Mouse (Mus musculus) cerebellum, adult 11 months (tissue): ENCODE data around the gene Eml6.
A peak's percentile ranks its signal among the peaks of the same experiment; 100 is the strongest.
"Not testable (repeated sequence)": the region's sequence is repeated elsewhere in the genome, so short reads cannot be mapped to it uniquely, and the experiment has no call there.

Experiments used
- DNase-seq: peaks from one replicate; pipeline ENCODE4 v3.0.0; 2022

Gene Eml6

GRCm38 (mm10) chr11:29839781-29840180 is 186.1 kb downstream of the Eml6 start:
- DNase-seq, result no peak

GRCm38 (mm10) chr11:29837066-29837465 is 188.8 kb downstream of the Eml6 start:
- no peak for DNase-seq

- DNase-seq, result no peak
Observed at GRCm38 (mm10) chr11:29827729-29828128, 198.1 kb downstream of the Eml6 start.

DNA sequence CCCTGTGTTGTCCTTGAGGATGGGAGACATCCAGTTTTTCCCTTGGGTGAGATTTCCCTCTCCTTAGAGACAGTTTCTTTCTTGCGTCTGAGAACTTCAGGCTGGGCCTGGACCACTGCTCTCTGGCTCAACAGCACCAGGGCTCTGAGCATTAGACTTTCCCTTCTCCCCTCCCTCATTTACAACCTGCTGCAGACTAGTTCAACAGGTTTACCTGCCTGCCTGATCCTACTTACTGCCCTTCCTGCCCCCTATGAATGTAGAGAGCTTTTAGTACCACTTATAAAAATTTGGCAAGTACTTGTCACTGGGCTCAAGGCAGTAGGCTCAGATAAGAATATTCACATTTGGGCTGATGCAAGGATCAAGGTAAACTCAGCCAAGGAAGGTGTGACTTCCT is 199.8 kb downstream of the Eml6 start:
- no peak for DNase-seq

DNA sequence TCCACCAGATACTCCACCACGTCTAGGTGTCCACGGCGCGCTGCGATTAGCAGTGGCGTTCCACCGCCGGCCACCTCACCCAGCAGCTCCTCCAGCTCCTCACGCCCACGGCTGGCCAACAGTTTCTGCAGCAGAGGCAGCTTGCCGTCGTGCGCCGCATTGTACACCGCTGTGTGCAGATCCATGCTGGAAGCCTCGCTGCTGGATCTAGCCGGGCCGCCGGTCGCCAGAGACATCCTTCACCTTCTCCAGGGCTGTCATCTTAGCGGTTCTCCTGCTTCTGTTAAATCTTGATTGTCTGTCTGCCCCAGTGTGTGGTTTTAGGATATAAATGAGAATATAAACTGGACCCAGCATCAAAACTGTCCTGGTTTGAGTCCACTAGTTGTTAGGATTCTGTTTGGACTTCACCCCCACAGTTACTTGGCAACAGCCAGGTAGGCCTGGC is 200.5 kb downstream of the Eml6 start, which contains the start of gene 4931440F15Rik:
TSS of gene 4931440F15Rik (minus strand) at position 398 of the 448 bp plus-strand sequence.
- not testable (repeated sequence) for DNase-seq

GRCm38 (mm10) chr11:29824474-29825270 is 201.2 kb downstream of the Eml6 start:
- not testable (repeated sequence) for DNase-seq

DNA sequence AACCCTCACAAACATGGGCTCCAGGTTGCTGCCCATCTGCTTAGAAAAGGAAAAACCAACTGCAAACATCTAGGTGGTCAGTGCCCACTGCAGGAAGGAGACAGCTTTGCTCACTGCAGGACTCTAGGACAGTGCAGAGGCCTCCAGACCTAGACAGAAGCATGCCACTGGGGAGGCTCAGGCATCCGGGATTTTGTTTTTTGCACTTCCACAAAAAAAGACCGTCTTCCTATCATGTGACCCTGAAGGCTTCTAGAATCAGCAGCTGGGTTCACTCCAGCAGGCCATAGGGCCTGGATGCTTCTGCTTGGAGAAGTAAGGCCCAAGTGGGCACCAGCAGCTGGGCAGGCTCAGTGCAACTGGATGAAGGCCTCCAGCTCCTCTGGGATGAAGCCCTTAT is 202.7 kb downstream of the Eml6 start:
- no peak for DNase-seq

DNA sequence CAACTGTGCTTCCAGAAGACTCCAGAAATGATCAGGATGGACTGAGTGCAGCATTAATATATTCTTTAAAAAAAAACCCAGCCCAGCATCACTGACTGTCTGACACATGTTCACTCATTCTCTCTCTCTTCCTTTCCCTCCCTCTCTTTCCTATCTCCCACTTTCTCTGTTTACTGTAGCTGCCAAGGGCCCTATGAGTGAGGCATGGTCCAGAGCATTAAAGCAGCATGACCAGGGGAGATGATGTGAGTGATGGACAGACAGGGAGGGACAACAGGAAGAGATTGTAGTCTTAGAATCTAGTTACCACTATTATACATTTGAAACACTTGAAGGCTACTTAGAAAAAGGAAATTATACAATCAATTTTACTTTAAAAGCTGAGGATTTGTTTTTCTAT is 210.2 kb downstream of the Eml6 start:
- DNase-seq, result no peak

DNA sequence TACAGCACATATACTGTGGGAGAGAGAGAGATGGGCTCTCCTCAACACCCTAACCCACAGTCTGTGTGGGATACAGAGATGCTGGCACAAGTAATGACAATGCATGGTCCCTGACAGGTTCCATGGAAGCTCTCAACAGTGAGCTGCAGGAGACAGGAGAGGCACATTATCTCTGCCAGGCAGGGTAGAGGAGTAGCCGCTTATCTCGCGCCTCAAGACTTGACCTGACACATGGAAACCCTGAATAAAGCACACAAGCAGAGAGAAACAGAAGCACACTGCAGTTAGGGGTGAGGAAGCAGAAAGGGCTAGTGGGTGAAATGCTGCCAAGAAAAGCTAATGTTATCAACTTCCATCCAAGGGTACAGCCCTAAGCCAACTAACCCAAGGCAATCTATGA is 210.6 kb downstream of the Eml6 start:
- no peak for DNase-seq

DNA sequence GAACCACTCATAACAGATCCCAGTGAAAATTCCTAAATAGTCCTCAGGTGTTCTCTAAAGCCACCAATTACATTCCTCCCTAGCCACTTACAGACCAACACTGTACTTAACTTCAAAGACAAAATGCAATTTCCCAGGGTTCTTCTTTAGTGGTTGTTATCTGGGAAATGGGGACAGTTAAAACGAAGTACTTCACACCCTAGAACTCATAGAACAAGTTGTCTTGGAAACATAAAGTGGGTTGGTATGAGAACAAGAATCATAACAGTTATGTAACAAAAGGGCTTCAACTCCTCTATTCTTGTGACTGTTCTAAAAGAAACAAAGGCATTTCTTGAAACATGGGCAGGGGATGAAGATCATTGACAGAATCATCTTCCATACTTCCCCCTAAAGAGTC is 212.6 kb downstream of the Eml6 start:
- DNase-seq, result no peak

- no peak for DNase-seq
Observed at GRCm38 (mm10) chr11:29812475-29812874, 213.4 kb downstream of the Eml6 start.

DNA sequence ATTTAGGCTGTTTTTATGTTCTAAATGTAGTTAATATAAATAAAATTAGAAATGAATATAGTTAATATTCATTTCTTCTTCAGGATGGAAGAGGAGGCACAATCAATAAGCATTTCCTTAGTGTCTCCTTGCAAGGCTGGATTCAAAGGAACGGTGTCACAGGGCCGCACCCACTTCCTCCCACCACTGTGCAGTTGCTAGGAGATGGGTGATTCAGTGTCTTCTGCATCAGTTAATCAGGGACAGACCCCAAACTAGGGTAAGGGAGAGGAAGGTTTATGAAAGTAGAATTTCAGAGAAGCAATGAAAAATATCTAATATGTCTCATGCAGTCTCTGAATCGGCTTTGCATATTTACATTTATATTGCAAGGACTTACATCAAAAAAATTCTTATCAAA is 215.5 kb downstream of the Eml6 start:
- no peak for DNase-seq

DNA sequence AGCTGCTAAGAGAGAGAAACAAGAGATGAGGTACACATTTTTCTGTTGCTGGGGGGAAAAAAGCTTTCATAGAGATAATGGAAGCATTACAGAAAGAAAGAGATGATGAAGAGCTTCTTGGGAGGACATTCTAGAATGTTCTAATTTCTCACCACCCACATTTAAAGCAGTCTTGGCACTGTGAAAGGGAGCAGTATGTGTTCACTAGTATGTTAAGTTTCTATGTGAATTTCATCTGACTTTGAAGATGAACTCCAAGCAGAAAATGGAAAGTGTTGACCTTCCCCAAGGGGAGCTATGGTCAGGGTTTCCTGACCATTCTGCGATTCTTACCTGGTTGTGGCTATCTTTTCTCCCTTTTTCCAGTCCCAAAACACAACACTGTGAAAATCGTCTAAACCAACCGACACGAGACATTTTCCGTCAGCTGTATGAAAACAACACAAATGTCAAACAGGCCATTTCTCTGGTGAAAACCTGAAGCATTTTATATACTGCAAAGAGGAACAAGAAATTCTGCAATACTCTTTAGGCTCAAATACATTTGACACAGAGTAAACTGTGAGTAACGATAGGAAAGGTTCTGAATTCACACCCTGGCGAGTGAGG is 216.7 kb downstream of the Eml6 start:
- no peak for DNase-seq

- DNase-seq, result peak; percentile 43
Observed at GRCm38 (mm10) chr11:29808173-29808980, 217.5 kb downstream of the Eml6 start.

DNA sequence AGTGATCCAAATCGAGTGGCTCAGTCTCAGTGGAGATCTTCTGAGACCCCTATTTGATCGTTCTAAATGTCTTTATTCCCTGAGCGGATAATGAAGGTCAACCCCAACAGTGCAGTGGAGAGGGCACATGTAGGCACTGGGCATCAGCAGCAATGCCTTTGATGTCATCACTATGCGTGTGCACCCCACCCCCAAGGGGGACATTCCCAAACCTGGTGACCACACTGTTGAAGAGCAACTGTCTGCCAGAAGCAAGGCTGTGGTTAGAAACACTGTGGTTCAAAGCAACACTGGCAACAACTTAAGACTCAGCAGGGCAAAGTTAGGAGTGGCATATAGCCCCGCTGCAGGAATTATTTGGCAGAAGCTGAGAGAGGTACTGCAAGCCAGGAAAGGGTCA is 218.5 kb downstream of the Eml6 start:
- no peak for DNase-seq

DNA sequence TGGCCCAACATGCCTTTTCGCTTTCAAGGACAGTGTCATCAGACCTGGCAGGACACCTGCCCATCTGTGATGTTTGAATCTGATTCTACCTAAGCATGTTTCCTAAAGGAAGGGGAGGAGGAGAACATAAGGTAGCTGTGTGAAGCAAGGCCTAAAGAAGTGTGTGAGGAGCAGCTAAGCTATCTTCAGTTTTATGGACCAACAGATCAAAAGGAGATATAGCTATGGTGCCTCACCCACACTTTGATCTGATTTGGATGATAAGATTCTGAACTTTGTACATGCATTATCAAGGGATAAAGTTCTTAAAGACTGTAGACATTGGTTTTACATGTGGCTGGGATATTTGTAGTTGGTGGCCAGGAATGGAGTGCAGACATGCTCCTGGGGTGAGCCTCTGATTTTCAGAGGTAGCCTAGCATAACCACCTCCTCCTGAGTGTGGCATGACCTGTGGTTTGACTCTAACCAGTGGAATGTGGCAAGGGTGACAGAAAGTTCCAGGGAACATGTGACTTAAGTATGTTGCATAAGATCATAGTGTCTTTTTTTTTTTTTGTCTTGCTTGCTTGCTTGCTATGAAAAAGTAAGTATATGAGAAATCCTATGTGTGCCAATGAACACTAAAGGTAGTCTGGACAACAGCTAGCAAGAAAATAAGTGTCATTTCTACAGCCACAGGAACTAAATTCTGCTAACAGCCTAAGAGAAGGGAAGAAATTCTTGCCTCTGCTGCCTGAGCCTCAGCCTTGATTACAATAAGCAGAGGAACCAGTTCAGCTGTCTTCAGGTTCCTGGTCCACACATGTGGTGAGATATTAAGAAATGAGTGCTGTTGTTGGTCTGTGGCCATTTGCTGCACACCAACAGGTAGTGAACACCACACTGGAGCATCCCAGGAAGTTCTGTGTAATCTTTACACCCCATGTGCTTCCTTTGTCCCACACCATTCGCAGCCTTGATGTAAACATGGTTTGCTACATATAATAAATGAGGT is 224.1 kb downstream of the Eml6 start:
- DNase-seq, result no peak

- no peak for DNase-seq
Observed at GRCm38 (mm10) chr11:29799839-29800238, 226.0 kb downstream of the Eml6 start.

DNA sequence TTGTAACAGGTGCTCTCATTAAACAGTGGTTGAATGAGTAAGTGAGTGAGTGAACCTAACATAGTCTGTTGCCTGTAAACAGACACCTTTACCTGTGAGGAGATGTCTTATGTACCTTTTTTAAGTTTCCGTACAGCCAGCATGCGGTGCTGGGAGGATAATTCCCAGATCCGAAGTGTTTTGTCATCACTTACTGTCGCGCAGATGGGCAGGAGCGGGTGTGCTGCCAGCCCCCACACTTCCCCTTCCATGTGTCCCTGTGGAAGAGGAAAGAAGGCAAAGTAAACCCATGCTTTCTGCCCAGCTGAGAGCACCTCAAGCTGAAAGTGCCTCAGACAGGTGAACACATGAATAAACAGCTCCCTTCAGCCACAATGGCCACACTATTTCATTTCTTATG is 230.7 kb downstream of the Eml6 start:
- DNase-seq, result no peak

GRCm38 (mm10) chr11:29794475-29794874 is 231.4 kb downstream of the Eml6 start:
- no peak for DNase-seq

- no peak for DNase-seq
Observed at GRCm38 (mm10) chr11:29790796-29791195, 235.0 kb downstream of the Eml6 start.

DNA sequence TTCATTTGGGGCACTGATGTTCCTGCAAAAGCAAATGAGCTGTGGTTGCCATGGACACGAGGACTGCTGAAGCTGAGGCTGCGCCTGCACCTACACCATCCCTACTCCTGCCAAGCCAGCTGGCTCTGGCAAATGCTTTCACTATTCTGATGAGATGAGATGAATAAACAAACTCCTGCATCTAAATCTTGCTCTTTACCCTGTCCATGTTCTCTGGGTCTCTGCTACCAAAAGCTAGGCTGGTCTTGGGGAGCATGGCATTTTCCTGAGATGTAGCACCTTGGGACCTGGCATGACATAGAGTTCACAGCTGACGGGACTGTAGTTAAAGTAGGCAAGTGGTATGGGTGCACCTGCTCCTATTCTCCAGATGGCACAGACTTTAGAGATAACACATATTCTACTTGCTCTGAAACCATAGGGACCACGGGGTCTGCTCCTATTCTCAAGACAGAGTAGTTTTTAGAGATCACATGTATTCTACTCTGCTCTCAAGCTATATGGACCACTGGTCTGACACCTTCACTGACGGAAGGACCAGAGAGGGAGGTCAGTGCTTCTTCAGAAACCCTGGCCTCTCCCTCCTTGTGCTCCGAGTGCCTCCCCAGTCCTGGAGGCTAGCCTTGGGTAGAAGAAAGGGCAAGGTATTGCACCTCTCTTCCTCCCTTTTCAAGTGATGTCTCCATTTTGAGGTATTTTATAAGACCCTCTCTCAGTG is 236.8 kb downstream of the Eml6 start:
- peak; percentile 32 for DNase-seq

- no peak for DNase-seq
Observed at GRCm38 (mm10) chr11:29788499-29788898, 237.3 kb downstream of the Eml6 start.
